Mouse (Mus musculus) limb, embryonic 14.5 days (tissue): ENCODE results near the gene Gm10985. TPM values are rescaled to one million over a fixed set of nuclear protein-coding genes. Genes with fewer than 3 reads are reported as not detected.

Experiments used
- ATAC-seq: fragments of 200-750 bp; cut with Nextera tagmentation; 2 replicates; pipeline ENCODE4 v1.8.0; 2017; ENCODE audit warnings: low read depth, moderate number of reproducible peaks, moderate TSS enrichment; ENCODE audit not compliant: low FRiP score
- DNase-seq: peaks from one replicate; pipeline ENCODE4 v3.0.0-alpha.2; 2015; ENCODE audit warnings: low spot score
- H3K27ac ChIP-seq: fragments of 300-500 bp; sonication (generic); replicated peaks from 2 replicates; pipeline ENCODE4 v1.5.1; 2014; ENCODE audit warnings: low read depth, mild to moderate bottlenecking, low read length, moderate library complexity, mixed read lengths
- H3K27me3 ChIP-seq: fragments of 300-500 bp; sonication (generic); 2 replicates; pipeline ENCODE4 v1.6.1; 2014; ENCODE audit warnings: low read length, mixed read lengths; ENCODE audit not compliant: control insufficient read depth, insufficient read depth
- H3K36me3 ChIP-seq: fragments of 300-500 bp; sonication (generic); 2 replicates; pipeline ENCODE4 v1.6.1; 2014; ENCODE audit warnings: mild to moderate bottlenecking, low read length, moderate library complexity, mixed read lengths; ENCODE audit not compliant: control insufficient read depth, insufficient read depth
- H3K4me1 ChIP-seq: fragments of 300-500 bp; sonication (generic); 2 replicates; pipeline ENCODE4 v1.6.1; 2014; ENCODE audit warnings: antibody characterized with exemption, low read length, mixed read lengths; ENCODE audit not compliant: control insufficient read depth, insufficient read depth
- H3K4me2 ChIP-seq: fragments of 300-500 bp; sonication (generic); replicated peaks from 2 replicates; pipeline ENCODE4 v1.6.1; 2014; ENCODE audit warnings: low read depth, mild to moderate bottlenecking, low read length, moderate library complexity; ENCODE audit not compliant: severe bottlenecking
- H3K4me3 ChIP-seq: fragments of 300-500 bp; sonication (generic); replicated peaks from 2 replicates; pipeline ENCODE4 v1.5.1; 2014; ENCODE audit warnings: low read length
- H3K9ac ChIP-seq: fragments of 300-500 bp; sonication (generic); 2 replicates; pipeline ENCODE4 v1.6.1; 2014; ENCODE audit warnings: mild to moderate bottlenecking, low read depth, low read length, moderate library complexity; ENCODE audit not compliant: severe bottlenecking
- H3K9me3 ChIP-seq: fragments of 300-500 bp; sonication (generic); 2 replicates; pipeline ENCODE4 v1.6.1; 2016; ENCODE audit warnings: low read length; ENCODE audit not compliant: control insufficient read depth
- POLR2A ChIP-seq: fragments of 200-500 bp; IDR thresholded peaks from 2 replicates; pipeline ENCODE4 v1.8.0; 2012; ENCODE audit warnings: inconsistent platforms, mild to moderate bottlenecking, moderate library complexity, borderline replicate concordance; ENCODE audit not compliant: insufficient read depth, insufficient read length; ENCODE audit errors: extremely low read depth
- WGBS: fragments of 180-500 bp; shearing (Covaris S2); extraction: QIAGEN DNeasy Blood & Tissue Kit; methylation state at CpG from one replicate; pipeline ENCODE4 v1.1.7; 2014; 5-methylcytosine and 5-hydroxymethylcytosine counted together
- polyA plus RNA-seq, 2 experiments: library from polyadenylated mRNA; depleted of rRNA in 1 of 2; stranded (reverse) in 1 of 2; unstranded in 1 of 2; fragments of >200 nt; fragmentation: Nextera tagmentation in 1 of 2; extraction: Ambion mirVana in 1 of 2; gene quantifications; 2 replicates each; pipeline versions ENCODE4 v1.2.1 to v1.2.3; 2012 to 2014

Gene Gm10985
- not detected in 2 replicates for polyA plus RNA-seq (2012; rRNA removed)
- not detected in 2 replicates for polyA plus RNA-seq (2014; fragmentation: Nextera tagmentation; extraction: Ambion mirVana)

GRCm38 (mm10) chr3:53844786-53845185 is at the start of gene Gm10985:
TSS of gene Gm10985 (plus strand) at chr3:53845086.
- H3K4me1 ChIP-seq = peaks cover 2% of the 10 kb centered on the region; the same call in 1 of the 2 replicates
- TF ChIP-seq POLR2A = no peak
- no peaks in the 10 kb centered on the region for H3K27me3 ChIP-seq
- no peak within 1 kb of the TSS for H3K4me2 ChIP-seq
- H3K9ac ChIP-seq = no peak within 1 kb of the TSS
- no peak within 1 kb of the TSS for H3K27ac ChIP-seq
- no peak for DNase-seq
- no peaks in the 10 kb centered on the region for H3K9me3 ChIP-seq
- WGBS = 82% methylated on average over 2 of the region's 2 CpGs
- no peak for ATAC-seq
- H3K4me3 ChIP-seq = no peak within 1 kb of the TSS
- H3K36me3 ChIP-seq = no peaks in the 10 kb centered on the region

- no peaks in the 10 kb centered on the region for H3K4me1 ChIP-seq
- no peaks in the 10 kb centered on the region for H3K36me3 ChIP-seq
- no peak overlapping the region for H3K4me2 ChIP-seq
- no peak overlapping the region for H3K4me3 ChIP-seq
- H3K9me3 ChIP-seq = no peaks in the 10 kb centered on the region
- 80% methylated on average over 1 of the region's 1 CpGs for WGBS
- H3K27ac ChIP-seq = no peak overlapping the region
- no peak for TF ChIP-seq POLR2A
- H3K27me3 ChIP-seq = no peaks in the 10 kb centered on the region
- H3K9ac ChIP-seq = no peak overlapping the region
- DNase-seq = no peak
- no peak for ATAC-seq
These were observed 48.0 kb upstream of the Gm10985 start for GRCm38 (mm10) chr3:53796933-53797332.

- no peak overlapping the region for H3K4me3 ChIP-seq
- H3K36me3 ChIP-seq = no peaks in the 10 kb centered on the region
- no peaks in the 10 kb centered on the region for H3K4me1 ChIP-seq
- H3K4me2 ChIP-seq = no peak overlapping the region
- no peaks in the 10 kb centered on the region for H3K9me3 ChIP-seq
- no peak for ATAC-seq
- no peak overlapping the region for H3K9ac ChIP-seq
- H3K27me3 ChIP-seq = no peaks in the 10 kb centered on the region
- WGBS = 57% methylated on average over 2 of the region's 2 CpGs
- no peak for DNase-seq
- no peak overlapping the region for H3K27ac ChIP-seq
- no peak for TF ChIP-seq POLR2A
These were observed 45.2 kb upstream of the Gm10985 start for GRCm38 (mm10) chr3:53799671-53800070.

- H3K27me3 ChIP-seq = no peaks in the 10 kb centered on the region
- H3K4me1 ChIP-seq = peaks cover 4% of the 10 kb centered on the region
- no peak overlapping the region for H3K9ac ChIP-seq
- ATAC-seq (no peak), DNase-seq (peak; percentile 42)
- no peak overlapping the region for H3K27ac ChIP-seq
- H3K4me2 ChIP-seq = 0 out of 2 replicates have a peak overlapping the region, but pooled peaks have one; percentile 13
- H3K9me3 ChIP-seq = no peaks in the 10 kb centered on the region
- WGBS = 23% methylated on average over 7 of the region's 7 CpGs
- no peak for TF ChIP-seq POLR2A
- no peak overlapping the region for H3K4me3 ChIP-seq
- no peaks in the 10 kb centered on the region for H3K36me3 ChIP-seq
These were observed 31.4 kb upstream of the Gm10985 start for GRCm38 (mm10) chr3:53813421-53813977.

- H3K36me3 ChIP-seq = no peaks in the 10 kb centered on the region
- ATAC-seq (no peak), DNase-seq (no peak)
- no peaks in the 10 kb centered on the region for H3K9me3 ChIP-seq
- no peaks in the 10 kb centered on the region for H3K4me1 ChIP-seq
- H3K27ac ChIP-seq = no peak overlapping the region
- H3K4me3 ChIP-seq = no peak overlapping the region
- TF ChIP-seq POLR2A = no peak
- 85% methylated on average over 2 of the region's 2 CpGs for WGBS
- no peaks in the 10 kb centered on the region for H3K27me3 ChIP-seq
- H3K4me2 ChIP-seq = no peak overlapping the region
- H3K9ac ChIP-seq = no peak overlapping the region
These were observed 10.6 kb upstream of the Gm10985 start for GRCm38 (mm10) chr3:53834238-53834637.
